Mouse (Mus musculus) embryonic facial prominence, embryonic 15.5 days (tissue): ENCODE measurements around the gene Gm5105. TPM values are rescaled to one million over a fixed set of nuclear protein-coding genes. Genes with fewer than 3 reads are reported as not detected.

Experiments used
- polyA plus RNA-seq: library from polyadenylated mRNA; unstranded; fragments of >200 nt; fragmentation: Nextera tagmentation; extraction: Ambion mirVana; gene quantifications from 2 replicates; pipeline ENCODE4 v1.2.1, GENCODE M21; 2015

Gm5105 gene
- polyA plus RNA-seq, 1 experiment from 2014 or later = 0.17 TPM

Other genes starting within 250 kb of the Gm5105 start
- 1,249 and 1,332 TPM in 2 replicates for gene H2afz, start 202.9 kb downstream of the Gm5105 start, polyA plus RNA-seq
- gene Dnajb14, start 199.7 kb downstream of the Gm5105 start, polyA plus RNA-seq = 13.6 and 13.9 TPM in 2 replicates
- 110 and 116 TPM in 2 replicates for gene Lamtor3, start 148.9 kb downstream of the Gm5105 start, polyA plus RNA-seq
- 11.5 and 15.9 TPM in 2 replicates for gene Dapp1, start 85.8 kb downstream of the Gm5105 start, polyA plus RNA-seq
- gene 1110002E22Rik, start 2.3 kb downstream of the Gm5105 start, polyA plus RNA-seq = 1.9 and 2.8 TPM in 2 replicates
- 7.7 and 10.8 TPM in 2 replicates for gene Trmt10a, start 76.1 kb upstream of the Gm5105 start, polyA plus RNA-seq
- gene Mttp, start 77.6 kb upstream of the Gm5105 start, polyA plus RNA-seq = 7.9 and 8.7 TPM in 2 replicates
- gene 4930579F01Rik, start 126.4 kb upstream of the Gm5105 start, polyA plus RNA-seq = 0.12 and 0.36 TPM in 2 replicates
- 8.1 and 8.7 TPM in 2 replicates for gene Adh7, start 150.4 kb upstream of the Gm5105 start, polyA plus RNA-seq
- gene Adh1, start 193.6 kb upstream of the Gm5105 start, polyA plus RNA-seq = 30.5 and 31.6 TPM in 2 replicates
- gene Adh6a, start 245.9 kb upstream of the Gm5105 start, polyA plus RNA-seq = 0.40 TPM in 1 of 2 replicates, not detected in the other